Mouse (Mus musculus) megakaryocyte, embryonic 14.5 days (primary cell): ENCODE data around the gene Ftsj3.

Experiments
- FLI1 ChIP-seq: IDR thresholded peaks from 2 replicates; pipeline ENCODE4 v1.6.1; 2012; ENCODE audit warnings: low read length, inconsistent platforms, mixed read lengths
- GATA1 ChIP-seq: IDR thresholded peaks from 3 replicates; pipeline ENCODE4 v1.6.1; 2012; ENCODE audit warnings: mixed read lengths, low read length, inconsistent platforms, borderline replicate concordance

- no peak for TF ChIP-seq GATA1
- no peak for TF ChIP-seq FLI1
Observed at GRCm38 (mm10) chr11:106269060-106269431, 13.2 kb upstream of the Ftsj3 start.
